Mouse (Mus musculus): ENCODE results near the gene Schip1. TPM values are rescaled to one million over a fixed set of nuclear protein-coding genes. Genes with fewer than 3 reads are reported as not detected.

The Schip1 gene
- polyA plus RNA-seq, 1 experiment: 0.11 TPM

DNA sequence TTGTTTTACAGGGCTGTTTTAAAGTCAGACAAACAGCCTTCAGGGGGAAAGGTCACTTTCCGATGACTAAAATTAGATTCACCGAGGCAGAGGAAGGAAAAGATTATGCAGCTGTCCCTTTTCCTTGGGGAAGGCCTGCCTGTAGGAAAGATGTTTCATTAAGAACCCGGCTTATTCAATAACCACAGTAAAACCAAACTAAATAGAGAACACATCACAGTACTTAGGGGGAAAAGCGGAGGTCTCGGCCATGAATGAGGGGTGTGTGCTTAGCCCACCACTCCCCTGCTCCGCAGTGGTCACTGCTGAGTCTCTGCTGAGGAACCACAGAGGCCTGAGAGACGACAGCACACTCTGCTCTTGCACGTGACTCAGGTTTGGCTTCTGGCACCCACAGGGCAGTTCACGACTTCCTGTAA lies 522.1 kb downstream of the Schip1 start:
- no peaks in the 10 kb centered on the region for H3K27me3 ChIP-seq (ENCODE audit: control insufficient read depth)
- H3K9me3 ChIP-seq (ENCODE audit: control insufficient read depth, low read length): no peaks in the 10 kb centered on the region
- TF ChIP-seq GATA1 (IDR thresholded peaks at IDR 0.05; ENCODE audit: low read length): no peak
- TF ChIP-seq TAL1 (IDR thresholded peaks at IDR 0.05; ENCODE audit: low read length): no peak
- no peaks in the 10 kb centered on the region for H3K4me1 ChIP-seq (ENCODE audit: control insufficient read depth)
- H3K4me3 ChIP-seq (replicated peaks): no peak overlapping the region
- H3K36me3 ChIP-seq (ENCODE audit: control insufficient read depth): no peaks in the 10 kb centered on the region

DNA sequence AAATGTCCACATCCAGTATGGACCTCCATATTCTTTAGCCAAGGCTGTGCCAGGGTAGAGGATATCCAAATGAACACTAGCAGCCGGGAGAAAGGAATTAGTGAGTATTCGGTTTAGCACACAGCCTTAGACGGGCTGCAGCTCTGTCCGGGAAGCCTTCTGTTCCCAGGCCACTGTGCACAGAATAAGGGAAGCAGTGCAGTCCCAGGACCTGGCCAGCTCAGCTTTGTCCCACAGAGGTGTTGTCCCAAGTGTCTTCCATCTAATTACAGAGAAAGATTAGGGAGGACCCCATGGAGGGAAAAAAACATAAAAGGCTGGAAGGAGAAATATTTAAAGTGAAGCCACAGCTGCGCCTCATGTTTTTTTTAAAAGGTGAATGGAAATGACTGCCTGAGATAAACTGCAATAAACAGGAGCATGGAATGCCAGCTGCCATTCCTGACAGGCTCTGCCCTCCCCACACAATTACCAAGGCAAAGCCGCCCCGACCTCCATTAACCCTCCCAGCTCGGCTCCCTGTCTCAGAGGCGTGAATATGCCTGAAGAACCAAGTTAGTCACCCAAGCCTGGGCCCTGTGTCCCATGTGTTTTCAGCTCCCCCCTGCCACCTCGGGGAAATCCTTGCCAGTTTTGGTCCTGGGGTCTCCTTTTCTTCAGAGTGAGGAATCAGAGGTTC lies 523.1 kb downstream of the Schip1 start:
- Histone ChIP-seq H3K9me3 (ENCODE audit: control insufficient read depth, low read length) (no peaks in the 10 kb centered on the region), H3K4me1 (ENCODE audit: control insufficient read depth) (no peaks in the 10 kb centered on the region), H3K36me3 (ENCODE audit: control insufficient read depth) (no peaks in the 10 kb centered on the region), H3K27me3 (ENCODE audit: control insufficient read depth) (no peaks in the 10 kb centered on the region), H3K4me3 (replicated peaks) (no peak overlapping the region)
- TF ChIP-seq TAL1 (IDR thresholded peaks at IDR 0.05; ENCODE audit: low read length) (no peak), GATA1 (IDR thresholded peaks at IDR 0.05; ENCODE audit: low read length) (no peak)

DNA sequence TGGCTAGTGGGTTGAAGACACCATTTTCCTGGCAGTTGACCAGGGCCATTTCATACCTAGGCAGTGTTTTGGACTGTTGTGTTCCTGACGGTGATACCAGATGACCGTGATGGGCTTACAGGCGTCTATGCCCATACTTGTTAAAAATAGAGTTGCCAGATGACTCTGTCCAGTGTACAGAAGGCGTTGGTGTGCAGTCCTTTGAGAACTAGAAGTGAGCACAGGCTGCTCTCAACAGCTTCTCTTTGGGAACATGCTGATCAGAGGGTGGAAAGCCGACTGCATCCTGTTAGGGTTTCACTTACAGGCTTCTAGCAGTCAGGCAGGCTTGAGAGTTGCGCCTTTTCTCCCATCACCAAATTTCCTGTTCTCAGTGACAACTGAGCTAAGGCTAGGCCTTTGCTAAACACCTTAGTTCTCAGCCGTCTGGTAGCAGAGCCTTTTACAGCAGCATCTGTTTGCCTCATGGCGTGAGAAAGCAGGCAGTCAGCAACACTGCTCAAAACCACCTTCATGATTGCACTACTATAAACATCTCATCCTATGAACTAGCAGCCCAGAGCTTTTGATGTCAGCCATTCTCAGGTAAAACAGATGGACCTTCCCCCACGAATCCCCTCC lies 524.7 kb downstream of the Schip1 start:
- TF ChIP-seq GATA1 (IDR thresholded peaks at IDR 0.05; ENCODE audit: low read length): no peak
- TF ChIP-seq TAL1 (IDR thresholded peaks at IDR 0.05; ENCODE audit: low read length): no peak
- H3K4me1 ChIP-seq (ENCODE audit: control insufficient read depth): no peaks in the 10 kb centered on the region
- no peaks in the 10 kb centered on the region for H3K9me3 ChIP-seq (ENCODE audit: control insufficient read depth, low read length)
- no peaks in the 10 kb centered on the region for H3K27me3 ChIP-seq (ENCODE audit: control insufficient read depth)
- no peak overlapping the region for H3K4me3 ChIP-seq (replicated peaks)
- no peaks in the 10 kb centered on the region for H3K36me3 ChIP-seq (ENCODE audit: control insufficient read depth)

DNA sequence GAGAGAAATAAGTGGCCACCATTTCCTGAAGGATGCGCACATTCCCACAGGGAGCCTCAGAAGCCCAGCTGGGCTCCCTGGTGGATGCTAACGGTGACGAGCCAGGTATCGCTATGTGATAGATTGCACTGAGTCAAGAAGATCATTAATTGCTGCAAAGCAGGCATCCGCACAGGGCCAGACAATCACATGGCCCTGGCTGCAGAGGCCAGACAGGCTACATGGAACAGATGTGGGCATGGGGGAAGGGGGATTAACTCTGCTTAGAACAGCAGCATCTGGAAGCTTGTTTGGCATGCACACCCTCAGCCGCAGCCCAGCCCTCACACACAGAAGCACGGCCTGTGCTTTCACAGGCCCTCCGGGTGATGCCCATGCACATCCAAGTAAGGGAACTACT lies 525.8 kb downstream of the Schip1 start:
- Histone ChIP-seq H3K27me3 (ENCODE audit: control insufficient read depth) (no peaks in the 10 kb centered on the region), H3K9me3 (ENCODE audit: control insufficient read depth, low read length) (no peaks in the 10 kb centered on the region), H3K4me3 (replicated peaks) (no peak overlapping the region), H3K36me3 (ENCODE audit: control insufficient read depth) (no peaks in the 10 kb centered on the region), H3K4me1 (ENCODE audit: control insufficient read depth) (no peaks in the 10 kb centered on the region)
- no peak for TF ChIP-seq TAL1 (IDR thresholded peaks at IDR 0.05; ENCODE audit: low read length)
- no peak for TF ChIP-seq GATA1 (IDR thresholded peaks at IDR 0.05; ENCODE audit: low read length)

DNA sequence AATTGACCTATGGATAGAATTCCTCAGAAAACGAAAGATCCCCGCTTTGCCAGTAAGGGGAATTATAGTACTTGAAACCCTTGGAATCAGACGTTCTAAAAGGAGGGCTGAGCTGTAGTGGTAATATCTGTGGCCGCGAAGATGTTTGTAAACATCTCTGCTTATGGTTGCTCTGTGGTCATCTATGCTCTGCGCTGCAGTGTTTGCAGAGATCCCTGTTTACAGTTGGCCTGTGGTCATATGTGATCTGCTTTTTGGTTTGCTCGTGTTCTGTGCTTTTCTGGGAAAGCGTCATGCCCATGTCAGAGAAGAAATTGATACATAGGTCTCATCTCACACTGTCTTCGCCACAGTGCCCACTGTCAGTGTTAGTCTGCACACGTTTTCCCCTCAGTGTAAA lies 528.0 kb downstream of the Schip1 start:
- Histone ChIP-seq H3K4me1 (ENCODE audit: control insufficient read depth) (no peaks in the 10 kb centered on the region), H3K36me3 (ENCODE audit: control insufficient read depth) (no peaks in the 10 kb centered on the region), H3K27me3 (ENCODE audit: control insufficient read depth) (no peaks in the 10 kb centered on the region), H3K9me3 (ENCODE audit: control insufficient read depth, low read length) (no peaks in the 10 kb centered on the region), H3K4me3 (replicated peaks) (no peak overlapping the region)
- TF ChIP-seq GATA1 (IDR thresholded peaks at IDR 0.05; ENCODE audit: low read length): no peak

DNA sequence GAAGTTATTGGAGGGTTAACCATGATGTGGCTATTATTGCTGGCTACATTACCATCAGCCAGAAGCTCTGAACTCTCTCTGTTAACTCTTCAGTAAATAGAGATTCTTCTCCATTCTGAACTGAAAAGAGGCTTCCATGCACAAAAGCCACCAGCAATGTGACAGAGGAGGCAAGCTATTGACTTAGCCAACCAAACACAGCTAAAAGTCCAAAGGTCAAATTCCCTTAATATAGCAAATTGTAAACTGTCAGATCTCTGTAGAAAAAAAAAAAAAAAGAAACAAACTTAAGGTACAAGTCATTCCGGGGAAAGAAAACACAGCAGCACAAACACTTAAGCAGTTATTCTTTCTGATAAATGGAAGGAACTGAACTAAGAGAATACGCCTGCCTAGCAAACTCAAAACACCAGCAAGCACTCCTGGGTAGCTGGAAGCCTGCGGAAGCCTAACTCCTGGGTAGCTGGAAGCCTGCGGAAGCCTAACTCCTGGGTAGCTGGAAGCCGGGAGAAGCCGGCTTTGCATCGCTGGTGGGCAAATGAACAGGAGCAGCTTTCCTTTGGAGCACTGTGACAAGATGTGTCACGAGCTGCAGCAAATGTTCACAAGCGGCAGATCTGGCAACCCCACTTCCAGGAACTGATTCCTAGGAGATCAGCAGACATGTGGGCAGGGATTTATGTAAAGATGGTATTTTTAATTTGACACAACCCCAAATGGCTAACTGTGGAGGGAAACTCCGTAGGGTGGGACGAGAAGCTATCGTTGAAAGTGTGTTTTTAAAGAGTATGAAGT lies 528.7 kb downstream of the Schip1 start:
- H3K4me1 ChIP-seq (ENCODE audit: control insufficient read depth): no peaks in the 10 kb centered on the region
- no peaks in the 10 kb centered on the region for H3K36me3 ChIP-seq (ENCODE audit: control insufficient read depth)
- TF ChIP-seq TAL1 (IDR thresholded peaks at IDR 0.05; ENCODE audit: low read length) (no peak), GATA1 (IDR thresholded peaks at IDR 0.05; ENCODE audit: low read length) (no peak)
- no peaks in the 10 kb centered on the region for H3K9me3 ChIP-seq (ENCODE audit: control insufficient read depth, low read length)
- H3K4me3 ChIP-seq (replicated peaks): no peak overlapping the region
- H3K27me3 ChIP-seq (ENCODE audit: control insufficient read depth): no peaks in the 10 kb centered on the region

DNA sequence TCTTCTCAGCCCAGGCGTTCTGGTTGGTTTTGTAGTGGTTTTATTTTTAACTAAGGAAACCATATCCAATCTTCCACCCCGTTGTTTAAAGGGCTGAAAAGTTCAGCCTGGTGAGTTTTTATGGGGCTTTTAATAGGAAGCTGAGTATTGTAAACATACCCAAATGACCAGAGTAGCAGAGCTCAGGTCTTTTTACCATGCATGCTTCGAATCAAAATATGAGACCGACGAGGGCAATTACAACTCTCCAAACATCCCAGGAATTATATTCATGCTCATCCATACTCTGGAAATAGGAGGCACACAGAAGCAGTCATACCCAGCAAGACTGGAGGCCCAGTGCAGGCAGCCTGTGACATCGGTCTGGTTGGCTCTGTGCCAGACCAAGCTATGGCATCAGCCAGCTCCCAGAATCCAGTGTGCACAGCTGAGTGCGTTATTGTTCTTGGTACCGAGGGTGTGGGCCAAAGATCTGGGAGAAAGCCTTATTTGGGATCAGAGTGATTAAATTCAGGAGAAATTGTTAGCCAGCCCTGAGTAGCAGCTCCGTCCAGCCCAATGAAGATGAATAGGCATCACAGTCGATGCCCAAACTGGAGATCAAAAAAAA lies 530.8 kb downstream of the Schip1 start:
- TF ChIP-seq TAL1 (IDR thresholded peaks at IDR 0.05; ENCODE audit: low read length): no peak
- TF ChIP-seq GATA1 (IDR thresholded peaks at IDR 0.05; ENCODE audit: low read length): no peak

DNA sequence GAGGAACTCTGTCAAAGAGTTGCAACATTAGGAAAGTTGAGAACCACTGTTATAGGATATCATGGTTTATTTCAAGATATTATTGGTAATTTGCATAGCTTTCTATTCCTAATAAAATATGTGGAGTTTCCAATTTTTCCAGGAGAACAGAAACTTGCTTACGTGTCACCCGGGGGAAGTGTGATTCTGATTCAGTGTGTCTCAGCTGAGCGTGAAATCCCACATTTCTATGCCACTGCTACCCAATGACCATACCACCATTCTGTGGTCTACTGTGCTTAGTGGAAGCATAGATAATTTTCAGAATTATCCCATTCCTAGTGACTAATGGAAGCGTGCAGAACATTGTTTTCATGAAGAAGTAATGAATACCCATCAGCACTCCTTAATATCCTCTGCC lies 532.3 kb downstream of the Schip1 start:
- Histone ChIP-seq H3K36me3 (ENCODE audit: control insufficient read depth) (no peaks in the 10 kb centered on the region), H3K9me3 (ENCODE audit: control insufficient read depth, low read length) (no peaks in the 10 kb centered on the region), H3K4me1 (ENCODE audit: control insufficient read depth) (no peaks in the 10 kb centered on the region), H3K27me3 (ENCODE audit: control insufficient read depth) (no peaks in the 10 kb centered on the region), H3K4me3 (replicated peaks) (no peak overlapping the region)
- TF ChIP-seq GATA1 (IDR thresholded peaks at IDR 0.05; ENCODE audit: low read length) (no peak), TAL1 (IDR thresholded peaks at IDR 0.05; ENCODE audit: low read length) (no peak)

More for the DNA sequence above, 530.8 kb downstream of the Schip1 start:
- H3K4me1 ChIP-seq (ENCODE audit: control insufficient read depth): no peaks in the 10 kb centered on the region
- H3K27me3 ChIP-seq (ENCODE audit: control insufficient read depth): no peaks in the 10 kb centered on the region
- no peaks in the 10 kb centered on the region for H3K9me3 ChIP-seq (ENCODE audit: control insufficient read depth, low read length)
- no peaks in the 10 kb centered on the region for H3K36me3 ChIP-seq (ENCODE audit: control insufficient read depth)
- no peak overlapping the region for H3K4me3 ChIP-seq (replicated peaks)

DNA sequence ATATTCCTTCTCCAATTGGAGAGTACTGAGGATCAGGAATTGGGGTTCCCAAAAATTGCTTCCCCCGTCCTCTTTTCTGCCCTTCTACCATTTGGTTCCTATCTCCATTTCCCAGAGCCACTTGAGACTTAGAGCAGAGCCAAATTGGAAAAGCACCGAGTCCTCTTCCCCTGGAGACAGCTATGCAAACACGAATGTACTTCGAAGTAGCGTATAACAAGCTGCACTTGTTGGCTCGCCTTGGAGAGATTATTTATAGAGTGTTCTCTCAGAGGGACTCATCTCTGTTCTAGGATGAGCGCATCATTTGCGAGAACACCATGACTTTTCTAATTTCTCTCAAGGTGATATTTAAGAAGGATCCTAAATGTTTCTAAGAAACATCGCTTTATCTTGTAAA lies 538.3 kb downstream of the Schip1 start:
- no peak overlapping the region for H3K4me3 ChIP-seq (replicated peaks)
- no peaks in the 10 kb centered on the region for H3K9me3 ChIP-seq (ENCODE audit: control insufficient read depth, low read length)
- TF ChIP-seq GATA1 (IDR thresholded peaks at IDR 0.05; ENCODE audit: low read length): no peak
- TF ChIP-seq TAL1 (IDR thresholded peaks at IDR 0.05; ENCODE audit: low read length): no peak
- no peaks in the 10 kb centered on the region for H3K36me3 ChIP-seq (ENCODE audit: control insufficient read depth)
- H3K4me1 ChIP-seq (ENCODE audit: control insufficient read depth): no peaks in the 10 kb centered on the region
- H3K27me3 ChIP-seq (ENCODE audit: control insufficient read depth): no peaks in the 10 kb centered on the region
